Mouse (Mus musculus) layer of hippocampus, adult 8-10 months (tissue): ENCODE measurements around the gene Lingo2. TPM values are rescaled to one million over a fixed set of nuclear protein-coding genes. Genes with fewer than 3 reads are reported as not detected.

Experiments used
- DNase-seq, 2 experiments: peaks; one replicate each; pipeline ENCODE4 v3.0.0; 2022; ENCODE audit warnings: low spot score in 2 of 2
- total RNA-seq, 4 experiments: library from RNA; stranded (reverse); gene quantifications; 2 replicates each; pipeline ENCODE4 v1.2.4; 2022

The Lingo2 gene
- total RNA-seq, 4 experiments from 2014 or later = 34.7 to 45.1 (median 39.0) TPM

GRCm38 (mm10) chr4:36560997-36561396 is 390.6 kb downstream of the Lingo2 start:
- DNase-seq = no peak

DNA sequence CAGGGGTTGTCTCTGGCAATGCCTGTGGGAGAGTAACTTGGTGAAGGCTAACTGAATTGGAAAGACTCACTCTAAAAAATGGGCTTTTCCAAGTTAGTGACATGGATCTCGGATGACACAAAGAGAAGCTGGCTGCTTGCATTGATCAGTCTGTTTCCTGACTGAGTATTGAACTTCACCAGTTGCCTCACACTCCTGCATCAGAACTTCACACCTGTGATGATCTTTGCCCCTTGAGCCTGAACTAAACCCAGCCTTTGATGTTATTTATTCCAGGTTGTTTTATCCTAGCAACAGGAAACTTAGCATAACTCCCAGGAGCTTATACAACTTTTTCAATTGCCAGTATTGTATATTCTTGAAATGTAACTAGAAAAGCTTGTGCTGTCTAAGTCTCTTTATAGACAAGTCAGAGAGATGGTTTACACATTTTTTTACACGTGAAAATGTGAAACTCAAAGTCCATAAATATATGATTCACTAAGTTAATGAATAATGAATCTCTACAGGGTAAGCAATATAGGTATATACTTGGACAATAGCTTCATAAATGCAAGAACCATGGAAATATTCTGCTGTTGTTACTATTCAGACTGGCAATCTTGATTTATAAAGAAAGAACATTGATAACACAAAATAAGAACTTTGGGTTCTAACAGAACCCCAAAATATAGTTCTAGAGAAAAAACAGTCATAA is 410.7 kb downstream of the Lingo2 start:
- DNase-seq = no peak

GRCm38 (mm10) chr4:36533895-36534294 is 417.7 kb downstream of the Lingo2 start:
- DNase-seq = no peak

DNA sequence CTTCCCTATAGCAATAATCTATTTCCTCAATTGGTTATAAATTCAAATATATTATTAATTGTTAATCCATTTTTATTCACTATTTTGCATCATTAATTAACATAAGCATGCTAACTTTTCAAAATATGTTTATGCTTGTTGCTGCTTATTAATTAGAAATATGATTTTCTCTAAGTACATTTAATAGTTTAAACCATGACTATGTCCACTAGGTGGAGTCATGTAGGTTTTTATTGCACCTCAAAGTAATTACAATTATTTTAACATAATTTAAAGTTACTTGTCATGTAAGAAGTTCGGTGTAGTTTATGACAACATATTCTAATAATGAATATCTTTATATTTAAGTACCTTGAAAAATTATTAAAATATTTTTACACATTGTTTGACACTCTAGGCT is 461.3 kb downstream of the Lingo2 start:
- DNase-seq = no peak

DNA sequence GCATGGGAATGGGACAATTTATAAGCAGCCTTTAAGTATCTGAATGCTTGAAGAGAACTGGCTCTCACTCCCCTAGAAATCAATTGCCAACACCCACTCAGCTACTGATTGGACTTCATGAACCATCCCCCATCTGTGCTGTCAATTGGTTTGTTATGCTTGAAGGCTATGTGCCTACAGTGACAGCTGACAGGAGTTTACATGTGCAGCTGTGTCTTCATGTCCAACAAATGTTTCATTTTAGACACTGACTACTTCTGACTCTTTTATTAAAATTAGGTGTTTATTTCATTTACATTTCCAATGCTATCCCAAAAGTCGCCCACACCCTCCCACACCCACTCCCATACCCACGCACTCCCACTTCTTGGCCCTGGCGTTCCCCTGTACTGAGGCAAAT is 516.3 kb downstream of the Lingo2 start:
- DNase-seq = peak; percentile 55 to 63

DNA sequence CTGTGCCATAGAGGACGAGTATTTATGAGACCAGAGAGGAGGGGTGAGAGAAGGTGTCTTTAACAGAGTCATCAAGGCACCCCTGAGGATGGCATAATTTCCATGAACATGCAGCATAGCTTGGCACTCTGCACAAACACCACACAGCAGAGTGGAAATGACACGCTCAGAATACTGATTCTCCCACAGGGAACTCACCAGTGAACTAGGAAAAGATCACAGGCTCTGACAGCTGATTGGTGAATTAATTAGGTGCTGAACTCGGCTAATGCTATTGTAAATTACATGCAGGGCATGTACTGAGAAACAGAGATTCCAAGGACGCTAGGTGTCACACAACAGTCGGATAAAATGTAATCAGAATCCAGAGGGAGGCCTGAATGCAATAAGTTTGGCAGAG is 525.4 kb downstream of the Lingo2 start:
- DNase-seq = no peak

DNA sequence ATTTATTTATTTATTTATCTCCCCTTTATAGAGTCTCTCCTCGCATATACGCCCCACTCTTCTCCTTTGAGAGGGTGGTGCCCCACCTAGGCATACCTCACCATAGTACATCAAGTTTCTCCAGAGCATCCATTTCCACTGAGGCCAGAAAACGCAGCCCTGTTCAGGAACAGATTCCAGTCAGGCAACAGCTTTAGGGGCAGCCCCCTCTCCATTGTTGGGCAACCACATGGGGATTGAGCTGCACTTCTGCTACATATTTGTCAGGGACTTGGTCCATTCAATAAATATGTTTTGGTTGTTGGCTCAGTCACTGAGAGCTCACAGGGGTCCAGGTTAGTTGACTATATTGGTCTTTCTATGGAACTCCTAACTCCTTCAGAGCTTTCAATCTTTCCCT is 544.2 kb downstream of the Lingo2 start:
- DNase-seq = no peak

GRCm38 (mm10) chr4:36368925-36369324 is 582.6 kb downstream of the Lingo2 start:
- DNase-seq = no peak

- no peak for DNase-seq
Measured at GRCm38 (mm10) chr4:36354401-36354800, 597.1 kb downstream of the Lingo2 start.

- DNase-seq = no peak
Measured at GRCm38 (mm10) chr4:36331741-36332140, 619.8 kb downstream of the Lingo2 start.

- DNase-seq = no peak
Measured at GRCm38 (mm10) chr4:36325603-36326002, 625.9 kb downstream of the Lingo2 start.

- DNase-seq = no peak
Measured at GRCm38 (mm10) chr4:36313067-36313466, 638.5 kb downstream of the Lingo2 start.

GRCm38 (mm10) chr4:36311431-36311830 is 640.1 kb downstream of the Lingo2 start:
- peak in 1 of 2 experiments; percentile 19 for DNase-seq

GRCm38 (mm10) chr4:36305228-36305627 is 646.3 kb downstream of the Lingo2 start:
- DNase-seq = no peak

DNA sequence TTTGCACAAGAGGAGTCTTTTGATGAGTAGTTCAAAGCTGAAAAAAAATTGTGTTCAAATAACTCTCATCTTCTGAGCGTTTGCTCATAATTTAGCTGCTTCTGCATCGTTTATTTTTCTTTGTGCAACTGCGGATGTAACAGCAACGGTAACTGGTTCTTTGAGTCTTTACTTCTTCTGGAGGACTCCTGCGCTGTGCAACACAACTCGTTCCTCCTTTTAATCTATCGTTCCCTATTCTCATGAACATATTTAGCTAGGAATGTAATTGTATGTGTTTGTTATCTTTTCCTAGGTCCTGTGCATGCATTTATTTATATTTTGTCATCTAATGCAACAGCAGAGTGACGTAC is 661.9 kb downstream of the Lingo2 start:
- no peak for DNase-seq

GRCm38 (mm10) chr4:36288813-36289700 is 662.5 kb downstream of the Lingo2 start:
- DNase-seq = peak; percentile 71 to 77

- no peak for DNase-seq
Measured at GRCm38 (mm10) chr4:36262436-36263169, 688.9 kb downstream of the Lingo2 start.

DNA sequence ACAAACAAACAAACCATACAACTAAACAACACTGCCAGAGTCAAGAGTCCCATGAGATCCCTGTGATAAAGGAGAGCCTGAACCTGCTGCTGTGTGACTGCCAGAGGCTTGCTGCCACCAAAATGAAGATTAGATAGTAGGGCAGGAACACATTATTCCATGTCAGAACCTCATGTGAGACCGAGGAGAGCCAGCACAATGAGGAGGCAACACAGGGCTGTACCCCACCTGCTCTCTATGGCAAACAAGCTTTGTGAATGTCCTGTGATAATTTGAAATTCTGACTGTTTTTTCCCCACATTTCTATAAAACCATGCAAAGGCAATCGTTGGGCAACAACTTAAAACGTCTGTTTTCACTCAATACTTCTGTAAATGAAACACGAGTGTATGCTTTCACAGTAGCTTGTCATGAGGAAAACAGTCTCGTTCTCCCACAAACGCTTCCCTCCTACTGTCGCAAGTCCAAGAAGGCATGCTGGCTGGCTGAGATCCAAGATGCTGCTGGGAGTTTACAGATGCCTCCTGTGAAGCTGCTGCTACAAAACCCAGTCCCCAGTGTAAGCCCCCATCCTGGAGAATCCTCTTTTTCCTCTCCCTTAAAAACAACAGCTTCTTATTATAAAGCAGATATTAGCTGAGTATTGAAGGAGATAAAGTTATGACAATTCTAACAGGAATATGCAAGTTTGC is 765.2 kb downstream of the Lingo2 start:
- DNase-seq = peak; percentile 27 to 53

GRCm38 (mm10) chr4:36183643-36184042 is 767.9 kb downstream of the Lingo2 start:
- no peak for DNase-seq

GRCm38 (mm10) chr4:36170099-36170498 is 781.4 kb downstream of the Lingo2 start:
- DNase-seq = no peak

DNA sequence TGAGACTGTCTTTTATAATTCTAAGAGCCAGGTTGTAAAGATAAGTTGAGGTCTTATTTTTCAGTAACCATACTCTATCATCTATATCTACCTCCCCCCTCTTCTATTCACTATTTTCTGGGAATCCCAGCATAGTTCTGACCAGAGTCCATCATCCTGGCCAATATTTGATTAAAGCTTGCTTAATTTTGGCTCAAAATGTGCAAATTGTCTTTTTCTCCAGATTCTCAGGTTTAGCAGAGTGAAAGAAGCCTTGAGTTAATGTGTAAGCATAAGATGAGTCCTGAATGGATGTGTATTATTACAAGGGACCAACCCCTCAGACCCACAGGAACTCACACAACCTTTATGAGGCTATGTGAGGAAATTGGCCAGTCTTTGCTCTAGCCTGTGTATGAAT is 820.2 kb downstream of the Lingo2 start:
- DNase-seq = no peak
